Mouse (Mus musculus) spleen, postnatal 10 days (tissue): ENCODE measurements at regions not wholly inside any gene's neighbourhood (a gene's known extent, or its start where the extent isn't known, plus 50 kb on each side); places are given as distances from the start of the nearest gene placed in this dataset.

Experiments
- DNase-seq, 2 experiments: peaks; one replicate each; pipeline ENCODE4 v3.0.0; 2021 to 2022; ENCODE audit warnings: low spot score in 2 of 2

- no peak for DNase-seq
Observed at GRCm38 (mm10) chr1:81516575-81517210, 439.9 kb downstream of the Nyap2 start.

DNA sequence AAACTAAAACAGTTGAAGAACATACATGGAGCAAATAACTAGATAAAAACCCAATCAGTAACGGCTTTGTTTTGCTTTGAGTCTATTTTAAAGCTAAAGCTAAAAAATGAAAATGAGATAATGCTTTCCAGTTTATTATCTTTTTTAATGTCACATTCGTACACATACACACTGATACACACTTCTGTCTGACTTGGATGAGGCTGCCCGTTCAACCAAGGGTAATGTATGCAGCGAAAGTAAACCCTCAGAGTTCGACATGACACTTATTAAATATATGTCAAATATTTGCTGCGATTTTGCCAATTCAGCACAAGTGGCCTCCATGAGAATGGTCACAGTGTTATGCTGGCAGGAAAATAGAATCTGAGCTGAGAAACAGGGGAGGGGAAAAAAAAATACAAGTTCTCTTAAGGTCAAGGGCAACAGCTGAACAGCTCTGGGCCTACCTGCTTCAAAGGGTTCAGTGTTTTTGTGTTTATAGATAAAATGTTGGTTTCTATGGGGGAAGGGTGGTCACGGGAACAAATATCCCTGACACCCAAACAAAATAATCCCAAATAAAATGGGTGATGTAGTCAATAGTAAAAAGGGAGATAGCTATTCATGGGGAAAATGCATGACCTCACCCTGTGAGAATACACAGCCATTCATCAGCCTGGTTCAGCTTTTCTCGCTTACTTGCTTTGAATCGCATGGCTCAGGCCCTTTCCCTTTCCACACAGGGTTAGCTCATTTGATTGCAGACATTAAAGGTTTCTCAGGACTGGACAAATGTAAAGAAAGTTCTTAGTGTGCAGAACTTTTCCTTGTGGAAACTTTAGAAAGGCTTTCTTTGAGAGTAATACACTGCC, 443.9 kb downstream of the Nyap2 start:
- no peak for DNase-seq

- DNase-seq = no peak
Observed at GRCm38 (mm10) chr1:81522929-81523328, 446.2 kb downstream of the Nyap2 start.

- no peak for DNase-seq
Observed at GRCm38 (mm10) chr1:81525821-81526220, 449.1 kb downstream of the Nyap2 start.

DNA sequence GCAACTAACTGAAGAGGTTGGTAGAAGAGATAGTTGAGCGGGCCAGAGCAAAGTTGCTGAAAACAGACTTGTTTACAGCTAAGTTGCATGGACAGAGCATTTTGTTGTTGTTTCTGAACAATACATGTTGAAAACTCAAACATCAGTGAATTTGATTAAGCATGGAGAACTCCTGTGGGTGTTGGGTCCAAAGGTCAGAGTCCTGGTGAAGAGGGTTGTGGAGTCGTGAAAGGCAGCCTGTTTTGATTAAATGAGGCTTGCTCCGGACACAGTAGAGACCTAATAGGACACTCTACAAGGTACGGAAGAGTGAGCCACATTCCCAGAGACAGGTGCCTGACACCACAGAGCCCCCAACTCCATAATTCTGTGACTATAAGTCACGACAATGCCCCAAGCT, 461.1 kb downstream of the Nyap2 start:
- no peak for DNase-seq

- no peak for DNase-seq
Observed at GRCm38 (mm10) chr1:81539591-81540311, 463.0 kb downstream of the Nyap2 start.

GRCm38 (mm10) chr1:81548906-81549305, 472.2 kb downstream of the Nyap2 start:
- DNase-seq = no peak

GRCm38 (mm10) chr1:81549706-81550105, 473.0 kb downstream of the Nyap2 start:
- no peak for DNase-seq

DNA sequence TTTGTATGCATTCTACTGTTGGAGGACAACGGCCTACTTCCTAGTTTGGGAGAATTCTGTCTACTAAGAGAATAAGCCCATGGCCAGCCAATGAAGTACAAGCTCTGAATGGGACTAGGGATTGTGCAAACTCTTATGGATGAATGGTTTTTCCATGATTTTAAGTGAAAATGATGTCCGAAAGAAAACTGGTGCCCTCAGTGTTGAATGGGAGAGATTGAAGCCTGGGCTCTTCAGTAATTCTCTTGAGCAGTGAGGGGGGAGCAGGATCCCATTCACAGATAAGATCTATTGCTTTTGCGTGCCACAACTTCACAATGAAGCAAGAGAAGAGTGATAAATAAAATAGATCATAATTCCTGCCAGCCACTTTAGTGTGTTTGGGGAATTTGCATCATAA, 476.0 kb downstream of the Nyap2 start:
- DNase-seq = no peak

- no peak for DNase-seq
Observed at GRCm38 (mm10) chr1:81576965-81577664, 500.4 kb downstream of the Nyap2 start.

DNA sequence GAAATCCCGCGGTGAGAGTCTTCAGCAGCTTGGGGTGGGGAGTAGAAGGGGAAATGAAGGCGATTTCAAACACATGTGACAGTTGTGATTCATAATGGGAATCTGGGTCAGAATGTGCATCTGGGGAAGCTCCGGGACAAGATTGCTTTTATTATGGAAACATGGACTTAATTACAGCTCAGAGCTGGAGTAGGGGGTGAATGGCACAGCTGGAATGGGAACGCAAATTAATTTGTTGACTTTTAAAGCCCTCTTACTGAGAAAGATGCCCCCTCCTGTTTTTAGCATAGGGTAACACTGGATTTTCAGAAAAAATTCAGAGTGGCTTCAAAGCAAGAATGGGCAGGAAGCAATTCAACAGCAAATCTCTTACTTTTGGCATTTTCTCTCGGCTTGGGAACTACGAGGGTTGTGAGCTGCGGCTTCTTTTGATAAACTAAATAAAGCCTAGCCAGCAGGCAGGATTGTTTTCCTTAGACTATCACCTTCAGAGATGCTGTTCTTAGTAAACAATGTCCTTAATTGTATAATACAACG, 501.0 kb downstream of the Nyap2 start:
- DNase-seq = no peak

DNA sequence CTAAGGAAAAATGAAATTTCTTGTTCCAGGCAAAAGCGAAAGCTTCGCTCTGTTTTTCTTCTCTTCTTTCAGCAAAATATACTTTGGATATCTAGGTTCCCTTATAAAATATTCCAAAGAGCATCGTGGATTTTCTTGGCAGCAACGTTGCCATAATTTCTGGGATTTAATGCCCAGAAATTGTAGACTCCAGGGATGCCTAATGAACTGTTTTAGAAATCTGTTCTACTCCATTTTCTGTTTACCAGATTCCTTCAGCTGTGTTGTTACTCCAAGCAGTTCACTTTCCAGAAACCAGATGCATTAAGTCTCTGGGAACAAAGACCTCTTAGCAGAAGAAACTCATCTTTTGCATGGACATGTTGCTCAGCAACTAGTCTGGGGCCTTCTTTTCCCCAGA, 504.5 kb downstream of the Nyap2 start:
- DNase-seq = no peak

DNA sequence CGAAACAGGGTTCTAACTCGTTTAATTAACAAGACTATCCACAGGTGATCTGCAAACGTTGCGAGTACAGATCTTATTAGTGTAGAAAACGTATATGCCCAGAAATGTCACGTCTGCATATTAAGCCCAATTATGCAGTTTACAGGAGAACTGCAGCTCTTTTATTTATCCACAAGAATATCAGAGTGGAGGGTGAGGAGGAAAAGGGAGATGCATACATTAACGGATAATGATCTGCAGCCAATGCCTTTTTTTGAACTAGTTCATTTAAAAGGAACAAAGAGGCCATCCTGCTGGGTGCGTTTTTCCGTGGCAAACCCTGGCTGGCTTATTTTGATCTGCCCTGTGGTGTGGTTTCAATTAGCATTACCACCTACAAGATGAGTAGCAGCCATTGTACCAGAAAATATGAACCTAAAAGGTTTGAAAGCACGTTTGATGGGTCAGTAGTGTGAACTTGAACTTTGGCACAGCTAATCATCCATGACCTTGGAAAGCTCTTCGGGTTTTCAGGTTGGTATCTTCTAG, 511.1 kb downstream of the Nyap2 start:
- DNase-seq = no peak

GRCm38 (mm10) chr1:81591623-81592022, 514.9 kb downstream of the Nyap2 start:
- no peak for DNase-seq

DNA sequence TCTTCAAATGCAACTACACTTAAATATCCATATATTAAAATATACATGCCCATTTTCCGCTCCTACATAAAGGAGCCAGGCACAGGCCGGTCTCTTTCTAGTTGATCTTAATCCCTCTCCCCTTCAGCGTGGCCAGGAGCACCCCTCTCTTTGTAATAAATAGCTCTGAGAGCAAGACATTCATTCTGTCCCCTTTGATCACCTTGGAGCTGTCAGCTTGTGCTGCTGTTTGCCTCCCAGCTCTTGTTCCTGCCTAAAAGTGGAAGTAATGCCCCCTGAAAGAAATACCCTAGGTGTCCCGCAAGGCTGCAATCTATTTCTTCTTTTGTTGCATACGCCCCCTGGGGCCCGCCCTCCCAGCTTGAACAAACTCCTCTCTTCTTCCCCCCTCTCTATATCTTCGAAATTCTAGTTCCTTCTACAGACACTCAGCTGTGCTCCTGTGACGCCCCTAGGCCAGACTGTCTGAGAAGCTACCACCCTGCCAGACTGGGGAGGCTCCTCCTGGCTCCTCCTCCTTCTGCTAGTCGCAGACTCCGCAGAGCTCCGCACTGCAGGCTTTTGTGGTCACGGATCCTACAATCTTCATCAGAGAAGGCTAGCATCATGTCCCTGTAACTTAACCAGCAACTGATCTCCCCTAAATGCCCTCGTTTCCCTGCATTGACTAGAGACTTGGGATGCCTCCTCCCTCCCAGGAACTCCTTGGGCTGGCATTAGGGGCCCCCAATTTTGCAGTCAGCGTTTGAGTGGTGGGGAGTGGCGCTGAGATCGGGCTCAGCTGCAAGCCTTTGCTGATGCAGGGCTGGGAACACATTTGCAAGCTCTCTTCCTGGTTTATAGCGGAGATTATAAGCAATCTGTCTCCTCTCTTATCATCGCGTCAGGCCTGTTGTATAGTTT, 516.8 kb downstream of the Nyap2 start:
- no peak for DNase-seq

- DNase-seq = no peak
Observed at GRCm38 (mm10) chr1:81594183-81594515, 517.4 kb downstream of the Nyap2 start.

GRCm38 (mm10) chr1:81594606-81595005, 517.9 kb downstream of the Nyap2 start:
- no peak for DNase-seq

- no peak for DNase-seq
Observed at GRCm38 (mm10) chr1:81608772-81609171, 532.0 kb downstream of the Nyap2 start.

- no peak for DNase-seq
Observed at GRCm38 (mm10) chr1:81618880-81619279, 542.1 kb downstream of the Nyap2 start.

DNA sequence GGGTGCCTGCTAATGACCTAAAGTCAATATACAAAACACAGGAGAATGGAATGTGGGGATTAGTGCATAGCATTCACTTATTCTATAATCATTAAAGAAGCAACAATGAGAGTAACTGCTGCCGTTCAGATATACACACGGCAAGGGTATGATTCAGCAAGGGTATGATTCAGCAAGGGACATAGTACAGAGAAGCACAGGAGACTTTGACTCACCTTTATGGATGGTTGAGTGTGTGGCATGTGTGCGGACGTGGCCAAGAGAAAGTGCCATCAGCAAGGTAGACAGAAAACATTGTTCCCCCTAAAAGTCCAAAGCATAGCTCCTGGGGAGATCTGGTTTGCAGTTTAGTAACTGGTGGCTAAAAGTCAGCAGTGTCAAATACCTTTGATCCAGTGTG, 547.4 kb downstream of the Nyap2 start:
- DNase-seq = no peak

DNA sequence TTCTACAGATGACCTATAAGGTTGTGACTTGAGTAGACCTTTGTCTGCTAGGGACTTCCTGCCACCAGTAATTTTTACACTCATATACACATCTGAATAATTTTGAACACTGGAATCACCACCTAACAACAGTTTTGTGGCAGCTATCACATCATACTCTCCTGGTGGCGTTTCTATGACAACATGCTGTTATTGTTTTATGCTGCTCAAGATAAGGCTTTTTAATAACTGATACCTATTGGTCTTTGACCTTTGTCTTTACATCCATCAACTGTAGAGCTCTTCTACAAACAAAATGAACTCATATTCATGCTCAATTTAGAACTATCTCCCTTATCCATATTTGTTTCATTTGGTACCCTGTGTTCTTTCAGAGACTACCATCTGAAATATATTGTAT, 556.0 kb downstream of the Nyap2 start:
- no peak for DNase-seq
